Mouse (Mus musculus) liver, embryonic 16.5 days (tissue): Measurements from ENCODE around the gene Kalrn. TPM values are rescaled to one million over a fixed set of nuclear protein-coding genes. Genes with fewer than 3 reads are reported as not detected.

Source experiments
- ATAC-seq: fragments of 200-750 bp; cut with Nextera tagmentation; 2 replicates; pipeline ENCODE4 v1.8.0; 2017; ENCODE audit warnings: low read depth, mild to moderate bottlenecking, moderate number of reproducible peaks, moderate library complexity
- H3K27ac ChIP-seq: fragments of 300-500 bp; sonication (generic); 2 replicates; pipeline ENCODE4 v1.5.1; 2014; ENCODE audit warnings: mild to moderate bottlenecking, low read length
- H3K27me3 ChIP-seq: fragments of 300-500 bp; sonication (generic); 2 replicates; pipeline ENCODE4 v1.6.1; 2014; ENCODE audit warnings: low read depth, low read length, mixed read lengths; ENCODE audit not compliant: control insufficient read depth, insufficient read depth
- H3K36me3 ChIP-seq: fragments of 300-500 bp; sonication (generic); 2 replicates; pipeline ENCODE4 v1.6.1; 2014; ENCODE audit warnings: mild to moderate bottlenecking; ENCODE audit not compliant: control insufficient read depth, insufficient read depth
- H3K4me1 ChIP-seq: fragments of 300-500 bp; sonication (generic); 2 replicates; pipeline ENCODE4 v1.6.1; 2014; ENCODE audit warnings: low read depth, low read length, mixed read lengths; ENCODE audit not compliant: control insufficient read depth
- H3K4me2 ChIP-seq: fragments of 300-500 bp; sonication (generic); 2 replicates; pipeline ENCODE4 v1.6.1; 2014; ENCODE audit warnings: low read depth, low read length, mixed read lengths
- H3K4me3 ChIP-seq: fragments of 300-500 bp; sonication (generic); 2 replicates; pipeline ENCODE4 v1.5.1; 2014; ENCODE audit warnings: low read depth, mild to moderate bottlenecking, low read length
- H3K9ac ChIP-seq: fragments of 300-500 bp; sonication (generic); 2 replicates; pipeline ENCODE4 v1.6.1; 2014; ENCODE audit warnings: low read depth, low read length
- H3K9me3 ChIP-seq: fragments of 300-500 bp; sonication (generic); replicated peaks from 2 replicates; pipeline ENCODE4 v1.6.1; 2016; ENCODE audit warnings: low read length; ENCODE audit not compliant: control insufficient read depth
- WGBS: fragments of 180-500 bp; shearing (Covaris S2); extraction: QIAGEN DNeasy Blood & Tissue Kit; methylation state at CpG from one replicate; pipeline ENCODE4 v1.1.7; 2014; ENCODE audit not compliant: insufficient replicate concordance; 5-methylcytosine and 5-hydroxymethylcytosine counted together
- polyA plus RNA-seq: library from polyadenylated mRNA; unstranded; fragments of >200 nt; fragmentation: Nextera tagmentation; extraction: Ambion mirVana; gene quantifications from 2 replicates; pipeline ENCODE4 v1.2.1, GENCODE M21; 2015

Gene Kalrn
- polyA plus RNA-seq, 1 experiment from 2014 or later, result 11.2 TPM

GRCm38 (mm10) chr16:34563593-34564280 is 9.6 kb downstream of the Kalrn start:
- Histone ChIP-seq H3K4me3 (no peak overlapping the region), H3K9me3 (no peaks in the 10 kb centered on the region), H3K27ac (no peak overlapping the region), H3K4me2 (no peak overlapping the region), H3K4me1 (no peaks in the 10 kb centered on the region), H3K36me3 (no peaks in the 10 kb centered on the region), H3K27me3 (no peaks in the 10 kb centered on the region), H3K9ac (no peak overlapping the region)
- 48% methylated on average over 11 of the region's 11 CpGs for WGBS
- no peak for ATAC-seq

GRCm38 (mm10) chr16:34561734-34562135 is 11.6 kb downstream of the Kalrn start:
- H3K27me3 ChIP-seq, result no peaks in the 10 kb centered on the region
- H3K36me3 ChIP-seq, result no peaks in the 10 kb centered on the region
- no peaks in the 10 kb centered on the region for H3K9me3 ChIP-seq
- no peak for ATAC-seq
- no peak overlapping the region for H3K4me2 ChIP-seq
- no peak overlapping the region for H3K9ac ChIP-seq
- H3K27ac ChIP-seq, result no peak overlapping the region
- WGBS, result 36% methylated on average over 5 of the region's 5 CpGs
- no peak overlapping the region for H3K4me3 ChIP-seq
- H3K4me1 ChIP-seq, result no peaks in the 10 kb centered on the region

GRCm38 (mm10) chr16:34560814-34561213 is 12.5 kb downstream of the Kalrn start:
- 62% methylated on average over 5 of the region's 5 CpGs for WGBS
- H3K36me3 ChIP-seq, result no peaks in the 10 kb centered on the region
- H3K4me1 ChIP-seq, result no peaks in the 10 kb centered on the region
- H3K4me3 ChIP-seq, result no peak overlapping the region
- H3K9ac ChIP-seq, result no peak overlapping the region
- no peak overlapping the region for H3K4me2 ChIP-seq
- no peaks in the 10 kb centered on the region for H3K9me3 ChIP-seq
- H3K27ac ChIP-seq, result no peak overlapping the region
- no peaks in the 10 kb centered on the region for H3K27me3 ChIP-seq
- no peak for ATAC-seq

DNA sequence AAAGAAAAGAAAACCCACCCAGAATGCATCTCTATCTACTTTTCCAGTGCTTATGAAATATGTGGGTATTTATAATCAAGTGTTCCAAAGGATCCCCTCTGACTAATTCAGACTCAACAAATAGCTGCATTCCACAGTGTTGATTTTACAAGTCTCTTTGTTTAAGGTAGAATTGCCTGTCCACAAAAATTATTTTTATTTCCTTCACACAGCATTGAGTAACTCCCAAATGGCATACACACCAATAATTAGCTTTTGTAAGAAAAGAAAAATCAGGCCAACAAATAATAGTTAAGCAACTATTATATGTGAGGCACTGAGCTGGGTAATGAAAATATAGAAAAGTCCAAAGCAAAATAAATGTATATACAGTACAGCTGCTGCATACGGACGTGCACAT is 12.9 kb downstream of the Kalrn start:
- Histone ChIP-seq H3K36me3 (no peaks in the 10 kb centered on the region), H3K27me3 (no peaks in the 10 kb centered on the region), H3K4me2 (no peak overlapping the region), H3K9me3 (no peaks in the 10 kb centered on the region), H3K4me1 (no peaks in the 10 kb centered on the region), H3K27ac (no peak overlapping the region), H3K4me3 (no peak overlapping the region), H3K9ac (no peak overlapping the region)
- 75% methylated on average over 2 of the region's 2 CpGs for WGBS
- no peak for ATAC-seq

DNA sequence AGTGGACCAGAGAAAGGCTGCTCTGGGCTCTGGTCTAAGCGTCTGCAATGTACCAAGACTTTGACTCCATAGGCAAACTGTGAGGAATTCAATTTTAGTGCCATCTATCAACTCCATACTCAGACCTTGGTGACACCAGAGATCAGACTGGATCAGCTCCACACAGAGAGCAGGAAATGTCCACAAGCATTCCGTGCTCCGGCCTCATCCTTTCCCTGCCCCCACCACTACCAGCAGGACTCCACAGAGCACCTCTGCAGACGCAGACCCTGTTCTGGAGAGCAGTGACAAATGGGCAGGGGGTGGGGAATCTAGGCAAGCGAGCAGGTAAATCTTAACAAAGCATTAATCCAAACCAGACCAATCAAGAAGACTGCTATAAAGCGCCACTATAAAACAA is 15.4 kb downstream of the Kalrn start:
- Histone ChIP-seq H3K4me2 (no peak overlapping the region), H3K27ac (no peak overlapping the region), H3K27me3 (no peaks in the 10 kb centered on the region), H3K4me3 (no peak overlapping the region), H3K4me1 (no peaks in the 10 kb centered on the region), H3K9ac (no peak overlapping the region), H3K36me3 (no peaks in the 10 kb centered on the region), H3K9me3 (no peaks in the 10 kb centered on the region)
- WGBS, result 54% methylated on average over 6 of the region's 6 CpGs
- ATAC-seq, result no peak

DNA sequence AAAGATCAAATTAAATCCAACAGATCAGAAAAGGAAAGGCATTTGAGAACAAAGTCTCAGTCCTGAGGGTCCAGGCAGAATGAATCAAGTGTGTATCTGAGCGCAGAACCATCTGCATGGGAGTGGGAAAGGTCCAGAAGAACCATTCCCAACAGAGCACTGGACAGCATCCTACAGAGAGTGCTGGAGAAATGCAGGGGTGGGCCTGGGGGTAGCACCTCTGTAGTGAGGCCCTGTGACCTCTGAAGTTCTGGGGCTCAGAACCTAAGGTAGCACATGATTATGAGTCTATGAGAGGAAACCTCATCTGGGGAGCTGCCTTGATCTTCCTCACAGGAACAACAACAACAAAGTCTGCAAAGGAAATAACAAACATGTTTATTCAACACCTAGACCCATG is 20.6 kb downstream of the Kalrn start:
- no peaks in the 10 kb centered on the region for H3K9me3 ChIP-seq
- no peak for ATAC-seq
- no peaks in the 10 kb centered on the region for H3K4me1 ChIP-seq
- H3K4me2 ChIP-seq, result no peak overlapping the region
- H3K9ac ChIP-seq, result no peak overlapping the region
- WGBS, result 48% methylated on average over 1 of the region's 1 CpGs
- H3K27ac ChIP-seq, result no peak overlapping the region
- no peaks in the 10 kb centered on the region for H3K27me3 ChIP-seq
- no peak overlapping the region for H3K4me3 ChIP-seq
- no peaks in the 10 kb centered on the region for H3K36me3 ChIP-seq

- no peak for ATAC-seq
- Histone ChIP-seq H3K9me3 (no peaks in the 10 kb centered on the region), H3K4me1 (no peaks in the 10 kb centered on the region), H3K4me3 (no peak overlapping the region), H3K9ac (no peak overlapping the region), H3K4me2 (no peak overlapping the region), H3K36me3 (no peaks in the 10 kb centered on the region), H3K27ac (no peak overlapping the region), H3K27me3 (no peaks in the 10 kb centered on the region)
- 49% methylated on average over 5 of the region's 5 CpGs for WGBS
Observed at GRCm38 (mm10) chr16:34549470-34549999, 23.8 kb downstream of the Kalrn start.

DNA sequence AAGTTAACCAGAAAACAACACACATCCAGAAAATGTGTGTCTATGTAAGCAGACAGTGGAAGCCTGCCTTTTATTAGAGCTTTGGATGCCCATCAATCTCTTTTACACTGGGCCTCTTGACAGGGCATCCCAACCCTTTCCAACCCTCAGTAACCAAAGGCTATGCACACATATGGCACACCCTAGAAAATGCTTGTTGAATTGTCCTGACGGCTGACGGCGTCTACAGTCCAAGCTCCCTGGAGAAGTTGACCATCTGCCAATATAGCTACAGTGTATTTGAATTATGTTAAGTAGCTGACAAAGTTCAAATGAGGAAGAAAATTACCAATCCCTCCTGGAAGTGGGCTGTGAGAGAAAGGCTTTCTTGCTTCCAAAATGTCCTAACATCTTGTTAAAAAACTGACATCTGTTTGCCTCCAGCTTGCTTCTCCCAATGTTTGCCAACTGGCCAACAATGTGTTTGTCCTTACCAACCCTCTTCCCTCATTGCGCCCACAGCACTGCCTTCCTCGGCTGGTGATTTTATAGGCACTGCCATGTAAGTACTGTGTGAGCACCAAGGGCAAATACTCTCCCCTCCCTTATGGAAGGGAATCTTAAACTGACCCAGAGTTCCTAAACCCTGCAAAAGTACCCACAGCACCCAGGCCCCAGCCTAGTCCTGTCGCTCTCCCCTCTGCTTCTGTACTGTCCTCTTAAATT is 26.4 kb downstream of the Kalrn start:
- H3K4me2 ChIP-seq, result no peak overlapping the region
- no peaks in the 10 kb centered on the region for H3K9me3 ChIP-seq
- H3K4me3 ChIP-seq, result no peak overlapping the region
- 67% methylated on average over 6 of the region's 6 CpGs for WGBS
- no peak overlapping the region for H3K9ac ChIP-seq
- no peaks in the 10 kb centered on the region for H3K36me3 ChIP-seq
- H3K27me3 ChIP-seq, result no peaks in the 10 kb centered on the region
- H3K27ac ChIP-seq, result no peak overlapping the region
- no peaks in the 10 kb centered on the region for H3K4me1 ChIP-seq
- ATAC-seq, result no peak

DNA sequence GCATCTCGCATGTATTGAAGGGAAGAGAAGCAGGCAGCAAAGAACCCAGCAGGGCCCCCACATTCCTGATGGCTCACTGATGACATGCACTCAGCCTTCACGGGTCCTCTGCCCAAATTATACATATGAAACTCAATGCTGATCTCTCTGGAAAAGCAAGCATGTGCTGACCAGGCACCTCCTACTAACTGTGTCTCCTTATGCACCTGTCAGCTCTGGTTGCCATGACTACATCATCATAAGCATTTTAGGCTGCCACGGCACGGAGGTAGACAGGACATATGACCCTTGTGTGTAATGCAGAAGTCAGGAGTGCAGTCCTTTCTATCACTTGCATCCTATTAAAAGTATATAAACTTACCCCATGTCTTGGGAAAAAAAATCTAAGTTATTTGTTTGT is 29.6 kb downstream of the Kalrn start:
- ATAC-seq, result no peak
- no peak overlapping the region for H3K9ac ChIP-seq
- no peaks in the 10 kb centered on the region for H3K27me3 ChIP-seq
- no peak overlapping the region for H3K27ac ChIP-seq
- 67% methylated on average over 4 of the region's 4 CpGs for WGBS
- H3K4me1 ChIP-seq, result no peaks in the 10 kb centered on the region
- H3K36me3 ChIP-seq, result no peaks in the 10 kb centered on the region
- no peaks in the 10 kb centered on the region for H3K9me3 ChIP-seq
- H3K4me3 ChIP-seq, result no peak overlapping the region
- H3K4me2 ChIP-seq, result no peak overlapping the region
